Comparison of ENCODE assay signal across 21 mouse cellular contexts in the genomic region with DNA sequence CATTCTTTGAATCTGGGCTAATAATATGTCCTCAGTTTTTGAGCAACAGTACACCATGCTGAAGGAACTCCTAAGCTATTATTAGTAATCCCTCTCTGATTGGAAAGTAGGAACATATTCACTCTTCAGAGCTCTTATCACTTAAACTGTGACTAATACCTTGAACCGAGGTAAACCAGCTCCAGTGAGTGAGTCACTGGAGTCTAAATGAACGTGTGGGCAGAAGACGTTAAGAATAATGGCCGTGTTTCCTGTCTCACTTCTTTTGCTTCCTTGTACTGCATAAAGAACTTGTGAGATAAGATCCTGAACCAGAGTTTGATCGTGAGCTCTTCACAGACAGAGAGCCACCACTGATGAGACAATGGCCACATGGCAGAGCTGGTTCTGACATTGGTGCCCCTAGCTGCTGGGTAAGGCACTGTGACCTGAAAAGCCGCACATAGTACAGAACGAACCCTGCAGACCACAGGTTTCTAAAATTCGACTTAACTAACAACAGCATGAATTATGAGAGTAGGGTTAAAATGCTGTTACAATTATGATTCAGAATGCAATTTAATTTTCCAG. TPM values are rescaled to one million over a fixed set of nuclear protein-coding genes. Genes with fewer than 3 reads are reported as not detected.
DNase-seq lines count a peak whose midpoint lies in the region; ATAC-seq and TF ChIP-seq lines count a peak whose summit lies in the region.
"Had no signal": no experiment of that assay in that cellular context is flagged by ENCODE, and none has a peak within 500 bp of the region (broad histone marks: within the 10 kb centered on the region; RNA-seq: fewer than 3 reads in every experiment).

No protein-coding gene starts in this region.

- H3K4me3 ChIP-seq in heart, embryonic 15.5 days = no peak overlapping the region
- H3K4me3 ChIP-seq in C2C12 (ENCODE audit: insufficient read depth, poor library complexity, severe bottlenecking) (no peak overlapping the region), myocyte (no peak overlapping the region)
- H3K4me3 ChIP-seq in forebrain, embryonic 11.5 days (ENCODE audit: low read depth, low read length) = no peak overlapping the region
- H3K4me3 ChIP-seq: forebrain, embryonic 13.5 days; hindbrain, embryonic 15.5 days had no signal

- TF ChIP-seq CTCF in C2C12 (IDR thresholded peaks at IDR 0.05; ENCODE audit: control insufficient read depth, insufficient read depth, insufficient read length) = no peak

- peaks cover 36% of the 10 kb centered on the region for H3K36me3 ChIP-seq in heart, embryonic 15.5 days
- H3K36me3 ChIP-seq in C2C12 (ENCODE audit: control insufficient read depth, insufficient read depth) (peaks cover 7% of the 10 kb centered on the region), myocyte (ENCODE audit: control insufficient read depth, insufficient read depth) (peaks cover 7% of the 10 kb centered on the region)
- H3K36me3 ChIP-seq in forebrain, embryonic 11.5 days (ENCODE audit: control insufficient read depth, insufficient read depth, low read length) = peaks cover 3% of the 10 kb centered on the region; the same call in 1 of the 2 replicates

- H3K4me1 ChIP-seq in heart, embryonic 15.5 days (replicated peaks) = no peaks in the 10 kb centered on the region; the same call in 1 of the 2 replicates
- H3K4me1 ChIP-seq in forebrain, embryonic 11.5 days (replicated peaks; ENCODE audit: control insufficient read depth, insufficient read depth, low read length) = no peaks in the 10 kb centered on the region
- H3K4me1 ChIP-seq: forebrain, embryonic 13.5 days; hindbrain, embryonic 15.5 days had no signal

- no peak for TF ChIP-seq POLR2A in myocyte (IDR thresholded peaks at IDR 0.05; ENCODE audit: insufficient read length, low read depth)

- H3K79me3 ChIP-seq in C2C12 (ENCODE audit: low read depth) = no peaks in the 10 kb centered on the region

- peak overlapping the region; percentile 43 for H3K27ac ChIP-seq in heart, embryonic 15.5 days
- H3K27ac ChIP-seq in forebrain, embryonic 11.5 days (ENCODE audit: low read depth, low read length) = no peak overlapping the region
- H3K27ac ChIP-seq: forebrain, embryonic 13.5 days; hindbrain, embryonic 15.5 days; macrophage had no signal

- no peaks in the 10 kb centered on the region for H3K27me3 ChIP-seq in heart, embryonic 15.5 days
- H3K27me3 ChIP-seq in C2C12 (ENCODE audit: control insufficient read depth, insufficient read depth, insufficient read length) (no peaks in the 10 kb centered on the region), myocyte (ENCODE audit: control insufficient read depth, insufficient read depth, insufficient read length) (no peaks in the 10 kb centered on the region)
- H3K27me3 ChIP-seq in forebrain, embryonic 11.5 days (ENCODE audit: control insufficient read depth, insufficient read depth, low read length) = no peaks in the 10 kb centered on the region
- H3K27me3 ChIP-seq: forebrain, embryonic 13.5 days; hindbrain, embryonic 15.5 days had no signal

- intact Hi-C loops in heart, postnatal 36 days (cut with DNase I) = no loop called here

- 41% methylated on average over 8 of the region's 8 CpGs for WGBS in heart, embryonic 15.5 days
- WGBS in forebrain, embryonic 11.5 days = 93% methylated on average over 8 of the region's 8 CpGs

- no peak overlapping the region for H3K9ac ChIP-seq in heart, embryonic 15.5 days
- H3K9ac ChIP-seq in forebrain, embryonic 11.5 days (ENCODE audit: low read length) = no peak overlapping the region
- H3K9ac ChIP-seq: forebrain, embryonic 13.5 days; hindbrain, embryonic 15.5 days; lung, embryonic 14.5 days had no signal

- no peaks in the 10 kb centered on the region for H3K79me2 ChIP-seq in C2C12 (ENCODE audit: control insufficient read depth, insufficient read depth)
- H3K79me2 ChIP-seq in myocyte (ENCODE audit: control insufficient read depth, insufficient read depth) = no peaks in the 10 kb centered on the region

- no peak overlapping the region for H3ac ChIP-seq in C2C12 (ENCODE audit: control insufficient read depth, insufficient read length, low read depth)
- no peak overlapping the region for H3ac ChIP-seq in myocyte (ENCODE audit: control insufficient read depth, insufficient read length)

- DNase-seq in heart, postnatal 36 days = no peak
- DNase-seq in NIH3T3 (ENCODE audit: low read depth) = peak; percentile 61
- DNase-seq in embryo, embryonic 9.5 days (ENCODE audit: extremely low spot score) = no peak
- DNase-seq in forebrain, embryonic 11.5 days (ENCODE audit: low spot score) = no peak
- no peak for DNase-seq in kidney, adult 8-10 months
- DNase-seq: cerebellum, adult 18-20 months; heart, adult 18-20 months; kidney, postnatal 10 days; lung, embryonic 14.5 days; midbrain, embryonic 14.5 days had no signal

- no peak for ATAC-seq in heart, embryonic 15.5 days (replicated peaks; ENCODE audit: insufficient number of reproducible peaks, insufficient read depth, low FRiP score, low read depth)
- no peak for ATAC-seq in forebrain, embryonic 11.5 days (replicated peaks; ENCODE audit: low FRiP score)
- ATAC-seq: forebrain, embryonic 13.5 days had no signal

- no peak overlapping the region for H3K4me2 ChIP-seq in heart, embryonic 15.5 days
- peak overlapping the region; percentile 56 for H3K4me2 ChIP-seq in myocyte (ENCODE audit: low read depth)
- H3K4me2 ChIP-seq in forebrain, embryonic 11.5 days (ENCODE audit: low read depth, low read length, severe bottlenecking) = no peak overlapping the region
- H3K4me2 ChIP-seq: forebrain, embryonic 13.5 days; hindbrain, embryonic 15.5 days; lung, embryonic 14.5 days had no signal

- no peaks in the 10 kb centered on the region for H3K9me3 ChIP-seq in heart, embryonic 15.5 days (replicated peaks)
- no peaks in the 10 kb centered on the region for H3K9me3 ChIP-seq in forebrain, embryonic 11.5 days (ENCODE audit: control insufficient read depth, low read length)
- H3K9me3 ChIP-seq: forebrain, embryonic 13.5 days; hindbrain, embryonic 15.5 days had no signal

TF ChIP-seq in C2C12, 6 proteins besides CTCF, POLR2A, EP300 and RAD21:
- TF ChIP-seq FOSL1 (IDR thresholded peaks at IDR 0.05; ENCODE audit: insufficient read depth, low read length, poor library complexity, severe bottlenecking) = no peak
- no peak for TF ChIP-seq CEBPB (IDR thresholded peaks at IDR 0.05; ENCODE audit: low read depth)
- TF ChIP-seq USF1 (IDR thresholded peaks at IDR 0.05; ENCODE audit: low read depth) = peak; percentile 58

TF ChIP-seq in myocyte, 11 proteins besides CTCF, POLR2A, EP300 and RAD21:
- TF ChIP-seq POLR2AphosphoS2 (IDR thresholded peaks at IDR 0.05; ENCODE audit: insufficient read length, low read depth) (no peak), MAX (IDR thresholded peaks at IDR 0.05; ENCODE audit: low read depth) (no peak), MYOD1 (IDR thresholded peaks at IDR 0.05; ENCODE audit: control insufficient read depth in 1 of 3, insufficient read length in 2 of 3, low read depth in 2 of 3) (no peak), CEBPB (IDR thresholded peaks at IDR 0.05; ENCODE audit: insufficient read depth, poor library complexity, severe bottlenecking) (no peak), E2F4 (IDR thresholded peaks at IDR 0.05; ENCODE audit: insufficient read depth) (no peak), TCF12 (IDR thresholded peaks at IDR 0.05; ENCODE audit: insufficient read depth, poor library complexity, severe bottlenecking) (no peak), USF1 (IDR thresholded peaks at IDR 0.05; ENCODE audit: low read depth) (no peak), MYOG (IDR thresholded peaks at IDR 0.05; ENCODE audit: control insufficient read depth in 1 of 3, insufficient read depth in 1 of 3, insufficient read length in 2 of 3, low read depth in 2 of 3) (no peak), SRF (IDR thresholded peaks at IDR 0.05; ENCODE audit: control insufficient read depth, insufficient read length, low read depth) (no peak), REST (IDR thresholded peaks at IDR 0.05; ENCODE audit: insufficient read depth, insufficient read length) (no peak), TCF3 (IDR thresholded peaks at IDR 0.05; ENCODE audit: insufficient read length, low read depth) (no peak)

RNA-seq across cellular contexts. Expression of a gene that starts 20.5 kb away (rescaled TPM):
- polyA plus RNA-seq in heart, embryonic 15.5 days (2015; fragmentation: Nextera tagmentation; extraction: Ambion mirVana) = 4.7 and 4.8 TPM in 2 replicates
- total RNA-seq in heart, postnatal 36 days (2021) = 1 to 10 TPM in 1 of 2 experiments, under 1 TPM in 1; 0.95 to 1.9 TPM
- polyA plus RNA-seq in C2C12 (2012; fragmentation: generic; extraction: Trizol) = 9.2 TPM
- polyA plus RNA-seq in myocyte (2012; fragmentation: generic; extraction: Trizol) = 4.3 TPM
- 4.0 and 5.5 TPM in 2 replicates for polyA plus RNA-seq in forebrain, embryonic 11.5 days (2014; fragmentation: Nextera tagmentation; extraction: Ambion mirVana)

RNA-seq across cellular contexts. Expression of a gene that starts 47.0 kb away (rescaled TPM):
- not detected in 2 replicates for polyA plus RNA-seq in heart, embryonic 15.5 days (2015; fragmentation: Nextera tagmentation; extraction: Ambion mirVana)
- not detected for total RNA-seq in heart, postnatal 36 days (2021)
- polyA plus RNA-seq in C2C12 (2012; fragmentation: generic; extraction: Trizol) (not detected), myocyte (2012; fragmentation: generic; extraction: Trizol) (not detected)
- polyA plus RNA-seq in forebrain, embryonic 11.5 days (2014; fragmentation: Nextera tagmentation; extraction: Ambion mirVana) = not detected in 2 replicates
- total RNA-seq: gastrocnemius, adult 18-20 months; heart, adult 18-20 months; layer of hippocampus, adult 8-10 months; liver, adult 2 months had no signal
- polyA plus RNA-seq: cortical plate, adult 2 months; embryonic facial prominence, embryonic 14.5 days; forebrain, embryonic 13.5 days; liver, adult 2 months; lung, embryonic 14.5 days; macrophage; midbrain, embryonic 14.5 days had no signal

RNA-seq across cellular contexts. Expression of a gene that starts 51.2 kb away (rescaled TPM):
- 27.9 and 28.2 TPM in 2 replicates for polyA plus RNA-seq in heart, embryonic 15.5 days (2015; fragmentation: Nextera tagmentation; extraction: Ambion mirVana)
- total RNA-seq in heart, postnatal 36 days (2021) = 1 to 10 TPM; 7.1 to 7.2 TPM
- polyA plus RNA-seq in C2C12 (2012; fragmentation: generic; extraction: Trizol) (11.6 TPM), myocyte (2012; fragmentation: generic; extraction: Trizol) (7.8 TPM)
- polyA plus RNA-seq in forebrain, embryonic 11.5 days (2014; fragmentation: Nextera tagmentation; extraction: Ambion mirVana) = 64.9 and 68.2 TPM in 2 replicates

RNA-seq across cellular contexts. Expression of a gene that starts 53.3 kb away (rescaled TPM):
- 5.8 and 6.5 TPM in 2 replicates for polyA plus RNA-seq in heart, embryonic 15.5 days (2015; fragmentation: Nextera tagmentation; extraction: Ambion mirVana)
- 10 to 100 TPM; 29.2 to 29.8 TPM for total RNA-seq in heart, postnatal 36 days (2021)
- polyA plus RNA-seq in C2C12 (2012; fragmentation: generic; extraction: Trizol) = 5.3 TPM
- 4.1 TPM for polyA plus RNA-seq in myocyte (2012; fragmentation: generic; extraction: Trizol)
- 18.7 and 18.9 TPM in 2 replicates for polyA plus RNA-seq in forebrain, embryonic 11.5 days (2014; fragmentation: Nextera tagmentation; extraction: Ambion mirVana)
